Mouse (Mus musculus): Measurements from ENCODE around the gene Atg101. TPM values are rescaled to one million over a fixed set of nuclear protein-coding genes. Genes with fewer than 3 reads are reported as not detected.

Atg101 gene
- polyA plus RNA-seq, 1 experiment from 2014 or later, result 81.6 TPM

GRCm38 (mm10) chr15:101244012-101244411 is 40.1 kb upstream of the Atg101 start:
- Histone ChIP-seq H3K36me3 (ENCODE audit: poor library complexity, severe bottlenecking) (no peaks in the 10 kb centered on the region), H3K4me1 (peaks cover 22% of the 10 kb centered on the region), H3K9ac (no peak overlapping the region), H3K4me2 (no peak overlapping the region), H3K27ac (no peak overlapping the region), H3K4me3 (no peak overlapping the region), H3K9me3 (replicated peaks) (no peaks in the 10 kb centered on the region), H3K27me3 (peaks cover 4% of the 10 kb centered on the region; the same call in 1 of the 2 replicates)
- WGBS, result 67% methylated on average over 3 of the region's 3 CpGs
- ATAC-seq, result no peak

GRCm38 (mm10) chr15:101246231-101247154 is 37.6 kb upstream of the Atg101 start:
- WGBS, result 2% methylated on average over 56 of the region's 56 CpGs
- peak overlapping the region; percentile 56 for H3K9ac ChIP-seq
- H3K36me3 ChIP-seq (ENCODE audit: poor library complexity, severe bottlenecking), result no peaks in the 10 kb centered on the region
- peak overlapping the region; percentile 45 for H3K4me3 ChIP-seq
- H3K27ac ChIP-seq, result peak overlapping the region; percentile 82
- peaks cover 12% of the 10 kb centered on the region for H3K4me1 ChIP-seq
- peak; percentile 99 for ATAC-seq
- peak overlapping the region; percentile 61 for H3K4me2 ChIP-seq
- no peaks in the 10 kb centered on the region for H3K9me3 ChIP-seq (replicated peaks)
- peaks cover 4% of the 10 kb centered on the region; the same call in 1 of the 2 replicates for H3K27me3 ChIP-seq

- Histone ChIP-seq H3K36me3 (ENCODE audit: poor library complexity, severe bottlenecking) (no peaks in the 10 kb centered on the region), H3K4me3 (peak overlapping the region; percentile 45; the same call in 1 of the 2 replicates), H3K4me1 (peaks cover 12% of the 10 kb centered on the region), H3K4me2 (peak overlapping the region; percentile 61), H3K27me3 (0 out of 2 replicates have a peak, but pooled peaks cover under 1% of the 10 kb centered on the region), H3K9me3 (replicated peaks) (no peaks in the 10 kb centered on the region), H3K27ac (no peak overlapping the region), H3K9ac (peak overlapping the region; percentile 56; the same call in 1 of the 2 replicates)
- ATAC-seq, result no peak
- WGBS, result 88% methylated on average over 1 of the region's 1 CpGs
These were observed 36.9 kb upstream of the Atg101 start for GRCm38 (mm10) chr15:101247155-101247498.

GRCm38 (mm10) chr15:101248029-101248710 is 35.9 kb upstream of the Atg101 start:
- Histone ChIP-seq H3K4me2 (no peak overlapping the region), H3K9ac (no peak overlapping the region), H3K36me3 (ENCODE audit: poor library complexity, severe bottlenecking) (no peaks in the 10 kb centered on the region), H3K4me1 (peaks cover 12% of the 10 kb centered on the region), H3K9me3 (replicated peaks) (no peaks in the 10 kb centered on the region), H3K27ac (no peak overlapping the region), H3K4me3 (no peak overlapping the region), H3K27me3 (peaks cover 8% of the 10 kb centered on the region; the same call in 1 of the 2 replicates)
- whole genome bisulfite sequencing, result 71% methylated on average over 5 of the region's 5 CpGs
- no peak for ATAC-seq

- Histone ChIP-seq H3K36me3 (ENCODE audit: poor library complexity, severe bottlenecking) (no peaks in the 10 kb centered on the region), H3K27me3 (peaks cover 11% of the 10 kb centered on the region; the same call in 1 of the 2 replicates)
- WGBS, result 80% methylated on average over 9 of the region's 9 CpGs
These were observed 33.8 kb upstream of the Atg101 start for GRCm38 (mm10) chr15:101250220-101250800.

GRCm38 (mm10) chr15:101251930-101252329 is 32.1 kb upstream of the Atg101 start:
- no peak overlapping the region for H3K27ac ChIP-seq
- no peaks in the 10 kb centered on the region for H3K9me3 ChIP-seq (replicated peaks)
- H3K27me3 ChIP-seq, result peaks cover 11% of the 10 kb centered on the region; the same call in 1 of the 2 replicates
- no peak overlapping the region for H3K9ac ChIP-seq
- H3K4me1 ChIP-seq, result peaks cover 12% of the 10 kb centered on the region
- H3K4me3 ChIP-seq, result no peak overlapping the region
- no peaks in the 10 kb centered on the region for H3K36me3 ChIP-seq (ENCODE audit: poor library complexity, severe bottlenecking)
- H3K4me2 ChIP-seq, result no peak overlapping the region
- WGBS, result 88% methylated on average over 5 of the region's 5 CpGs
- no peak for ATAC-seq

More at GRCm38 (mm10) chr15:101250220-101250800, 33.8 kb upstream of the Atg101 start:
- H3K27ac ChIP-seq, result no peak overlapping the region
- H3K9me3 ChIP-seq (replicated peaks), result no peaks in the 10 kb centered on the region
- no peak overlapping the region for H3K9ac ChIP-seq
- ATAC-seq, result no peak
- no peak overlapping the region for H3K4me2 ChIP-seq
- H3K4me1 ChIP-seq, result peaks cover 21% of the 10 kb centered on the region
- H3K4me3 ChIP-seq, result no peak overlapping the region

- ATAC-seq, result no peak
- Histone ChIP-seq H3K36me3 (ENCODE audit: poor library complexity, severe bottlenecking) (no peaks in the 10 kb centered on the region), H3K27ac (no peak overlapping the region), H3K27me3 (peaks cover 11% of the 10 kb centered on the region; the same call in 1 of the 2 replicates), H3K4me2 (no peak overlapping the region), H3K4me3 (no peak overlapping the region), H3K9me3 (replicated peaks) (no peaks in the 10 kb centered on the region), H3K4me1 (peaks cover 9% of the 10 kb centered on the region), H3K9ac (no peak overlapping the region)
- 88% methylated on average over 6 of the region's 6 CpGs for WGBS
These were observed 31.5 kb upstream of the Atg101 start for GRCm38 (mm10) chr15:101252614-101253013.

GRCm38 (mm10) chr15:101253563-101253885 is 30.5 kb upstream of the Atg101 start:
- 30% methylated on average over 3 of the region's 3 CpGs for WGBS
- H3K27ac ChIP-seq, result no peak overlapping the region

GRCm38 (mm10) chr15:101253886-101254795 is 29.9 kb upstream of the Atg101 start, which contains the start of gene Nr4a1:
Gene Nr4a1 (plus strand): TSS chr15:101254269.
- 1% methylated on average over 55 of the region's 82 CpGs for WGBS
- peak; percentile 80 for ATAC-seq
- Histone ChIP-seq H3K4me2 (peak within 1 kb of the TSS; percentile 81), H3K36me3 (ENCODE audit: poor library complexity, severe bottlenecking) (no peaks in the 10 kb centered on the region), H3K9me3 (replicated peaks) (no peaks in the 10 kb centered on the region), H3K27ac (no peak within 1 kb of the TSS), H3K27me3 (peaks cover 11% of the 10 kb centered on the region; the same call in 1 of the 2 replicates), H3K4me3 (peak within 1 kb of the TSS; percentile 62), H3K9ac (peak within 1 kb of the TSS; percentile 84), H3K4me1 (peaks cover 9% of the 10 kb centered on the region)

More at GRCm38 (mm10) chr15:101253563-101253885, 30.5 kb upstream of the Atg101 start:
- ATAC-seq, result peak; percentile 67
- peak overlapping the region; percentile 62 for H3K4me3 ChIP-seq
- peaks cover 9% of the 10 kb centered on the region for H3K4me1 ChIP-seq
- peak overlapping the region; percentile 81 for H3K4me2 ChIP-seq
- no peaks in the 10 kb centered on the region for H3K9me3 ChIP-seq (replicated peaks)
- peak overlapping the region; percentile 84 for H3K9ac ChIP-seq
- H3K27me3 ChIP-seq, result peaks cover 11% of the 10 kb centered on the region; the same call in 1 of the 2 replicates
- no peaks in the 10 kb centered on the region for H3K36me3 ChIP-seq (ENCODE audit: poor library complexity, severe bottlenecking)

- Histone ChIP-seq H3K27me3 (peaks cover 11% of the 10 kb centered on the region; the same call in 1 of the 2 replicates), H3K9me3 (replicated peaks) (no peaks in the 10 kb centered on the region), H3K4me2 (no peak overlapping the region), H3K4me3 (no peak overlapping the region), H3K4me1 (peaks cover 9% of the 10 kb centered on the region), H3K36me3 (ENCODE audit: poor library complexity, severe bottlenecking) (no peaks in the 10 kb centered on the region), H3K27ac (no peak overlapping the region), H3K9ac (no peak overlapping the region)
- 85% methylated on average over 7 of the region's 7 CpGs for WGBS
- ATAC-seq, result no peak
These were observed 28.1 kb upstream of the Atg101 start for GRCm38 (mm10) chr15:101255842-101256462.

Measured in forebrain, embryonic 13.5 days (tissue).